Mouse (Mus musculus): ENCODE results near the gene Cdk9. TPM values are rescaled to one million over a fixed set of nuclear protein-coding genes. Genes with fewer than 3 reads are reported as not detected.

Cdk9 gene
- 12.2 and 25.6 TPM in 2 replicates for polyA plus RNA-seq (2021; fragmentation: Nextera tagmentation)
- long read RNA-seq, experiment 1, transcript Cdk9-201 (7 exons, 1,733 nt) = major isoform, 7 of 25 reads
- long read RNA-seq, experiment 1, partial matches to known transcripts = 7 of 25 reads
- long read RNA-seq, experiment 1, other reads (novel, unspliced or antisense) = 6 of 25 reads
- long read RNA-seq, experiment 2, partial matches to known transcripts = 8 of 19 reads
- long read RNA-seq, experiment 2, other reads (novel, unspliced or antisense) = 1 of 19 reads

GRCm38 (mm10) chr2:32712934-32713817, at the start of gene Cdk9:
Gene Cdk9 (minus strand): TSS chr2:32713076.

DNA sequence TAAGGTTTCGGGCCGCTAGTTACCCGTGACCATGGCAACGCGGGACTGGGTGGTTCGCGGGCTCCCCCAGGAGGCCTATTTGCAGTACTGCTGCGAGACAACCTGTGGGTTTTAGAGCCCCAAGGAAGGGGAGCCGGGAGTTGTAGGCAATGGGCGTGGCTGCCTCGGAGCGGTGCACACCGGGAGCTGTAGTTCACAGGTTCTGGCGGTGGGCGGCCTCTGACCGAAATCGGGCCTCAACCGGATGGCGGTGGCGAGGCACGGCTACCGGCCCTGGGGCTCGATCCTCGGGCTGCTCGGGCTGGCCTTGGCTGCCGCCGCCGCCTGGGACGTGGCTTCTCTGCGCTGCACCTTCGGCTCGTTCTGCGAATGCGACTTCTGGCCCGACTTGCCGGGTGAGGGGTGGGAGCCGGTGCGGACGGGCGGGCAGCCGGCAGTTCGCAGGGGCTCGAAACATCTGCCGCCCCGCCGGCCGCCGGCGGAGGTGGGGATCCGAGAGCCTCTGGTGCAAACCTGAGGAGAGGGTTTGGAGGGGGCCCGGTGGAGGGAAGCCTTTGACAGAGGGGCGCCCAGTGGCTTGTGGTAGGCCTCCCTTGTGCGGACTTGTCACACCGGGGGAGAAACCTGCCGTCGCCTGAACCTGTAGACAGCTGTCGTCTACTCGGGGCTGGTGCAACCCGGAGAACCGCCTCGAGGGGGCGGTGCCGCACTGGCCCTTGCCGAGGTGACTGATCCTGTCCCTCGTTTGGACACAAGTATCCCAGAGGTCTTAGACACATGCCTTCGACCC, 44.4 kb upstream of the Cdk9 start, which contains the start of gene Tor2a:
Gene Tor2a (plus strand): TSS at position 179 of the 790 bp plus-strand sequence.

DNA sequence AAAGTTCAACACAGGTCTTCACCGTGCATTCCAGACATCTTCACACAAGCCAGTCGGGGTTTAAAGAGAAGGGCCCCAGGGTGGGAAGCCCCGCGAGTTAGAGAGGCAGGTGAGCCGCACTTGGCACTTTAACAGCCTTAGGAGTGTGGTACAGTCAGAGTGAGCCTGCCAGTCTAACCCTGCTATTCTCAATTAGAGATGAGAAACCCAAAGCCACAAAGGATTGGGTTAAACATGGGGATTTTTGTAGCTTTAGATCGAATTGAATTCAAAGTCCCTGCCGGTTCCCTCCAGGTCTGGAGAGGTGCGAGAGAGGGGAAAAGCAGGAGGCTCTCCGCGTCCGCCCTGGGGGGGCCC, 28.0 kb upstream of the Cdk9 start, which contains the start of gene 6330409D20Rik:
Gene 6330409D20Rik (minus strand): TSS at position 101 of the 357 bp plus-strand sequence.

DNA sequence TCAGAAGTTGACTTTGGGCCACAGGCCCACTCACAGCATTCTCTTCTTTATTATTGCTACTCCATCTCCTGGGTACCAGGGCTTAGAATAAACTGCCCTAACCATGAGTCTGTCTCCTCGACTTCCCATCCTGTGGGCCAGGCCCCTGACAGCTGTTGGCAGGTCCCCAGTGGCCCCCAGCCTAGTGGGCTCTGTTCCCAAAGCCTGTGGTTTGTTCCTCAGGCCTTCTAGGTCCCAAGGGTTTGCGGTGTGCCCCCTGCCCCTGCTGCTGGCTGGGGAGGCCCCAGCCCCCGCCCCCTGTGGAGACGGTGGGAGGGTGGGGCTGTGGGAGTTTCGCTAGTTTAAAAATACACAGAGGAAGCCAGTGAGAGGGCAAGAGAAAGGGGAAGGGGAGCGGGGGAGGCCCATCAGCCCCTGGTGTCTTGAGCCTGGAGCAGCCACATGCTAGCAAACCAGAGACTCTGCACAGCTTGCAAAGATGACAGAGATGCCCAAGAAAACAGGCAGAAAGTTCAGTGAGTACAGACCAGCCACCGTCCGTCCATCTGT, 7.9 kb upstream of the Cdk9 start, which contains the start of gene Sh2d3c:
Gene Sh2d3c (plus strand): TSS at position 375 of the 549 bp plus-strand sequence.

DNA sequence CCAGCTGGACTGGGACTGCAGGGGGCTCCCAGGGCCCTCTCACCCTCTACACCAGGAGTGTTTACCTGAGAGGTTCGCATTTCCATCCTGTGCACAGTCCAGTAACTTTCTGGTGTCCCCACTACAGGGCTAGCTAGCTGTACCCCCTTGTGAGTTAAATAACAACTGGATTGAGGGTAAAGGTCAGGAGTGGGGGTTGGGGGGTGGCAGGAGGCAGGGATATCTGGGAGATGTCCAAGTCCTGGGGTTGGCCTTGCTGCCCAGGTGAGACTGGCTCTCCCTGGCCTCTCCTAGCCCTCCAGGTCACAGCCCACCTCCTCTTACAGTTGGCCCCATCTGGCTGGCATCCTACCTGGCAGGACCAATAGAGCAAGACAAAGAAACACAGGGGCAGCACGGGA, 8.9 kb downstream of the Cdk9 start, which contains the start of gene Fpgs:
Gene Fpgs (minus strand): TSS at position 125 of the 401 bp plus-strand sequence.

Other genes starting within 250 kb of the Cdk9 start
- gene Fam102a, start 177.7 kb downstream of the Cdk9 start, polyA plus RNA-seq (2021; fragmentation: Nextera tagmentation) = 11.8 and 47.4 TPM in 2 replicates
- 158 and 169 TPM in 2 replicates for gene Dpm2, start 142.2 kb downstream of the Cdk9 start, polyA plus RNA-seq (2021; fragmentation: Nextera tagmentation)
- gene Pip5kl1, start 138.3 kb downstream of the Cdk9 start, polyA plus RNA-seq (2021; fragmentation: Nextera tagmentation) = 1.8 and 2.5 TPM in 2 replicates
- 0.82 and 1.0 TPM in 2 replicates for gene 9430097D07Rik, start 137.4 kb downstream of the Cdk9 start, polyA plus RNA-seq (2021; fragmentation: Nextera tagmentation)
- 30.9 and 36.6 TPM in 2 replicates for gene St6galnac4, start 126.0 kb downstream of the Cdk9 start, polyA plus RNA-seq (2021; fragmentation: Nextera tagmentation)
- 13.3 and 40.6 TPM in 2 replicates for gene St6galnac6, start 113.4 kb downstream of the Cdk9 start, polyA plus RNA-seq (2021; fragmentation: Nextera tagmentation)
- gene Ak1, start 91.3 kb downstream of the Cdk9 start, polyA plus RNA-seq (2021; fragmentation: Nextera tagmentation) = 112 and 131 TPM in 2 replicates
- gene Eng, start 66.5 kb downstream of the Cdk9 start, polyA plus RNA-seq (2021; fragmentation: Nextera tagmentation) = 10.8 and 14.2 TPM in 2 replicates
- gene Fpgs, start 8.9 kb downstream of the Cdk9 start, polyA plus RNA-seq (2021; fragmentation: Nextera tagmentation) = 5.1 TPM in 2 replicates
- 27.0 and 43.2 TPM in 2 replicates for gene Sh2d3c, start 8.0 kb upstream of the Cdk9 start, polyA plus RNA-seq (2021; fragmentation: Nextera tagmentation)
- gene 6330409D20Rik, start 27.9 kb upstream of the Cdk9 start, polyA plus RNA-seq (2021; fragmentation: Nextera tagmentation) = 0.85 and 1.3 TPM in 2 replicates
- gene Tor2a, start 44.2 kb upstream of the Cdk9 start, polyA plus RNA-seq (2021; fragmentation: Nextera tagmentation) = 41.4 and 45.7 TPM in 2 replicates
- gene Ttc16, start 62.6 kb upstream of the Cdk9 start, polyA plus RNA-seq (2021; fragmentation: Nextera tagmentation) = 0.25 and 0.26 TPM in 2 replicates
- 8.6 and 10.8 TPM in 2 replicates for gene Ptrh1, start 62.7 kb upstream of the Cdk9 start, polyA plus RNA-seq (2021; fragmentation: Nextera tagmentation)
- 0.51 and 1.0 TPM in 2 replicates for gene Cfap157, start 71.4 kb upstream of the Cdk9 start, polyA plus RNA-seq (2021; fragmentation: Nextera tagmentation)
- gene Stxbp1, start 134.2 kb upstream of the Cdk9 start, polyA plus RNA-seq (2021; fragmentation: Nextera tagmentation) = 332 and 465 TPM in 2 replicates
- gene Fam129b, start 163.0 kb upstream of the Cdk9 start, polyA plus RNA-seq (2021; fragmentation: Nextera tagmentation) = 3.1 and 7.2 TPM in 2 replicates
- 450 and 664 TPM in 2 replicates for gene Rpl12, start 248.5 kb upstream of the Cdk9 start, polyA plus RNA-seq (2021; fragmentation: Nextera tagmentation)
- 7.6 and 9.0 TPM in 2 replicates for gene Lrsam1, start 248.5 kb upstream of the Cdk9 start, polyA plus RNA-seq (2021; fragmentation: Nextera tagmentation)